Mouse (Mus musculus) frontal cortex, adult 2 months (tissue): ENCODE data around the gene Gm21788. TPM values are rescaled to one million over a fixed set of nuclear protein-coding genes. Genes with fewer than 3 reads are reported as not detected.
"Not testable (repeated sequence)": the region's sequence is repeated elsewhere in the genome, so short reads cannot be mapped to it uniquely, and the experiment has no call there.

Source experiments
- DNase-seq, 2 experiments: peaks; one replicate each; pipeline ENCODE4 v3.0.0; 2022; ENCODE audit warnings: low spot score in 1 of 2; ENCODE audit errors: extremely low spot score in 1 of 2
- polyA plus RNA-seq: library from polyadenylated mRNA; depleted of rRNA; stranded (reverse); fragments of >200 nt; gene quantifications from 2 replicates; pipeline ENCODE4 v1.2.3, GENCODE M21; 2012; rRNA removed

Gm21788 gene
- polyA plus RNA-seq: not detected in 2 replicates

GRCm38 (mm10) chrY:7404710-7405109 lies at the start of gene Gm21788:
Gene Gm21788 (plus strand): TSS chrY:7405010.
- not testable (repeated sequence) for DNase-seq

Other genes starting within 250 kb of the Gm21788 start
- gene Gm21244, start 235.7 kb upstream of the Gm21788 start, polyA plus RNA-seq: not detected in 2 replicates
- gene Gm28998, start 151.2 kb upstream of the Gm21788 start, polyA plus RNA-seq: not detected in 2 replicates
- gene Gm20826, start 233.5 kb downstream of the Gm21788 start, polyA plus RNA-seq: not detected in 2 replicates